Mouse (Mus musculus): ENCODE measurements at regions not wholly inside any gene's neighbourhood (a gene's known extent, or its start where the extent isn't known, plus 50 kb on each side); places are given as distances from the start of the nearest gene placed in this dataset.

DNA sequence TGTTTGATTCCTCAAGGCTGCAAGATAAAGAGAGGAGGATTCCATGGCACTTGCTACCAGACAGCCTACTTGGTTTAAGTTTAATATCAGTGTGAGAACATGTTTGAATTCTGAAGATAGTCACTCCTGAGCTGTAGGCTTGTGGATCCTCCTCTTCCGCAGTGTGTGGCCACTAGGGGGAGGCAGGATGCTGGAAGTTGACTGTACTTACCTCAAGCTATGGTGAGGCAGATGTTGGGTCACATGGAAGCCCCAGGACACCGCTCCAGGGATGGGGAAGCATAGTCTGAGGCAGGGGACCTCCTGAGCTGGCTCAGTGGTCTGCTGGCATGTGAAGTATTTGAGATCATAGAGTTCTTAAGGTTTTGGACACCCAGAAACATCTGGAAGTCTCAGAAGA, 784.4 kb downstream of the Cntnap5b start:
- TF ChIP-seq CTCF (IDR thresholded peaks at IDR 0.05; ENCODE audit: low read depth): peak; percentile 64
- no peak for TF ChIP-seq EP300 (optimal IDR thresholded peaks at IDR 0.05)

Measured in stomach, postnatal 0 days (tissue).